Mouse (Mus musculus): ENCODE measurements around the gene Dnhd1.

The Dnhd1 gene

DNA sequence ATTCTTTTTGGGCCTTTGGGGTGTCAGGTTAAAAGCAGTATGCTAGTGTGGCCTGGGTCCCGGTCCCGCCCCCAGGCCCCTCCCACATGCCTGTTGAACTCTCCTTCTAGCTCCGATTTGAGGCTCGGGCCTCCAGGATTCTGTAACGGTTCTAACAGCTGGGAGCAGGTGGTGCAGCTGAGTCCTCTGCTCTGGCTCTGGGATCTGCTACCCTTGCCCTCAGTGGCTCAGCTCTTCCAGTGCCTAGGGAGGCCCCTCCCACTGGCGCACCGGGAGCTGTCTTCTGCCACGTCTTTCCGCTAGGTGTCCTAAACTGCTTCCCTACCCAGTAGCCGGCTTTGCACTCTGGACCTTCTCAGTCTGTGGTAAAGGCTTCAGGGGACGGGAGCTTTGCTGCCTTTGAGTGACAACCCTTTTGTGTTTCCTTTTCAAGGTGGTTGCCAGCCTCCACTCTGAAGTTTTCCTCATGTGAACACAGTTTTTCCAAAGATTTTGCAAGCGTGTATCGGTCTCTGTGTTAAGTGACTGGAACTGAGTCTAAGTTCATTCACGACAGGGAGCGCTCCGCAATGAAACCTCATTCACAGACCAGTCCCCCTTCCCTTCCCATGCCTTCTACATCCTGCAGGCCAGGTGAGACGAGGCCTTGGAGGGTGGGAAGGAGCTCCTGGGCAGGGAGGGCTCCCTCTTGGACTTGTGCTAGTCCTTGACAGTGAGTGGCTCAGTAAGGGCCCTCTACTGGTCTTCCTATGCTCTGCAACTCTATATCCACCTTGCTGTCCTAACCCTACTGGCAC lies at the start of gene Dnhd1:
Dnhd1 (plus strand) TSS at position 189 of the 797 bp plus-strand sequence.
- DNase-seq (ENCODE audit: low spot score in 2 of 2), result peak; percentile 78 to 80

DNA sequence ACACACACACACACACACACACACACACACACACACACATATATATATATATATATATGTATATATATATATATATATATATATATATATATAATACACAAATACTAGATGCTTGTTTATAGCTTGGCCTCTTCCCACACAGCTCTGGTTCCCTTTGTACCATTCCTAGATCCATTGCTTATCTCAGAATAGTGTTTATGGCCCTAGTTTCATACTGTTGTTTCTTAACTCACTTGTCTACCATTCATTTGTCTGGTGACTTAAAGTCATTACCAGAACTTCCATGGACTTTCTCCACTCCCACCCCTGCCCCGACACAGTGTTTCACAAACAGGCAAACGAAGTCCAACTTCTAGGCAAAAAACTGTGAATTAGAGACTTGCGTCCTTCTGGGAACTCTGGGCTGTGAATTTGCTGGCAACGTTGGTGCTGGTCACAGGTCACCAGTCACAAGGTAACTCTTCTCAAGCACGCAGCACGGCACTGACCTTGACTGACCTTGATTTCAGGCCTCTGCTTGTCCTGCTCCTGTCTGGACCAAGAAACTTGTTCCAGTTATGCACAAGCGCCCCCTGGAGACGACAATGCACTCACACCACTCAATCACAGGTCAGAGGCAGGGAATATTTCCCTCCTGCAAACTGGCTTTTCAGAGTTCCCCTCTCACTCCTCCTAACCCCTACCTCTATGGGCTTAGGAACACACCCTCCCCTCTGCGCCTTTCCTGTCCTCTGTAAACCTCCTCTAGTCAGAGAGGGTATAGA lies 47.6 kb upstream of the Dnhd1 start:
- peak; percentile 33 to 65 for DNase-seq (ENCODE audit: low spot score in 2 of 2)

DNA sequence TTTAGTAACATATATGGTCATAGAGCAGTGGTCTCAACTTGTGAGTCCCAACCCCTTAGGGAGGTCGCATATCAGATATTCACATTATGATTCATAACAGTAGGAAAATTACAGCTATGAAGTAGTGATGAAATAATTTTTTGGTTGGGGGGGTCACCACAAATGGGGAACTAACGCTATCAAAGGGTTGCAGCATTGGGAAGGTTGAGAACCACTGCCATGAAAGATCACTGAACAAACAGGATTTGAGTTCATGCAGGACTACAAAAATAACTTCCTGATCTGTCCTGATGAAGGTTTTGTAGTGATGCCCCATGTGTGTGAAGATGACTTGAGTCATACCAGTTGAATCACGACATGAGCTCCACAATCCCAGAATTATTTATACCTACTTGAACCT lies 42.2 kb upstream of the Dnhd1 start:
- DNase-seq (ENCODE audit: low spot score in 2 of 2), result no peak

DNA sequence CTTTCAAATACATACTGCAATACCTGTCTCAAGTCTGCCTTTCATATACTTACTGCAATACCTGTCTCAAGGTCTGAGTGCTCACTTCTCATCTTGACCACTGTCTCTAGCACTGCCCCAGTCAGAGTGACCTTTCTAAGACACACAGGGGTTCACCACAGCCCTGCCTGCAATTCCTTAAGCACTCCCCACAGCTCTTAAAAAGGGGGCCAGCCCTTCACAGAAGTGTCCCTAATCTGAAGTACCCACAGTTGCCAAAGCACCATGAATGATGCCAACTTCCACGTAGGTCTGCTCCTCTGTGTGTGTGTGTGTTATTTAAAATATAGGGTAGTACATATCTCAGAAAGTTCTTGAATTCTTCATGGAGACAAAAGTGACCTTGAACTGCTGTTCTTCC lies 38.9 kb upstream of the Dnhd1 start:
- DNase-seq (ENCODE audit: low spot score in 2 of 2), result no peak

DNA sequence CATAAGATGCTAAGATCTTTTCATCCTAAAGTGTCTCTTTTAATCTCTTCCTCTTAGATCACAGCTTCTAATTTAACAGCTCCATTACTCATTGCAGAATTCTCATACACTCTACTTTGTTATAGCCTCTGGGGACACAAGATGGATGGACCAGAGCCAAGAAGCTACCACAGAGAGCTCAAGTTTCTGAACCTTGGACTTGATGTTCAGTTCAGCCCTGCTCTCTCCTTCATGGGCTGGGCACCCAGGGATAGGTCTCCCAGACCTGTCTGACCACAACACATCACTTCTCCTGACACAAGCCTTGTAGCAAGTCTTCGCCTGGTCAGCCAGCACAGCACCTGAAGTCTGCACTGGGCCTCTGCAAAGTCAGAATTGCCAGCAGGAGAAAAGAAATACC lies 36.2 kb upstream of the Dnhd1 start:
- no peak for DNase-seq (ENCODE audit: low spot score in 2 of 2)

DNA sequence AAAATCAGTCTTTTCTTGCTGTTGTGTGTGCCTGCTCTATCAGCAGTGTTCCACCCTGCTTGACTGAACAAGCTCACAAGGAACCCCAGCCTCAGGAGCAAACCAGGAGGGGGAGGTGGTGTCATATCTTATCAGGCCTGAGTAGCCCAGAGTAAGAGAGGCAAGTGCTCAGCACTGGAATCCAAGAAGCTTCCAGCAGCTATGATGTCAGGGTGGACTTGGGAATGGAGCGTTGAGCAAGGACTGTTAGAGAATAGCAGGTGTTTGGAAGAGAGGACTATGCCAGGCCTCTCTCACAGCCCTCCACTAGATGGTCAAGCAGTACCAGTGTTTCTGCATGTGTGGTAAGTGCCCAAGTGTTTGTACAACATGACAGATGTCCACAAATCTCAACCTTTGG lies 34.9 kb upstream of the Dnhd1 start:
- no peak for DNase-seq (ENCODE audit: low spot score in 2 of 2)

DNA sequence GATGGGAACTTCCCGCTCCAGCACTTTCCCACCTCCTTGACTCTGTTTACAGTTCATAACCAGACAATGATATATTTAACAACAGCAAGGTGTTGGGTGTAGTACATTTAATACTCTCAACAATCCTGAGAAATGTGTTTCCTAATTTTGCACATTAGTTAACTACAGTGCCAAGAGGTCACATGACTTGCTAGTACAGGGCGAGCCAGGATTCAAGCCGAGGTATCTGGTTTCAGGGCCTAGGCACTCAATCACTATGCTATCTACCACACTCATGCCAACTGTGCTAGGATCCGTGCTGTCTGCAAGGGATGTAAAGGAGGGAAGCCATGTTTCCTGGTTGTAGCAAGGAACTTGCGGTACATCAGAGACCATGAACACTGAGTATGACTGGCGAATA lies 34.1 kb upstream of the Dnhd1 start:
- DNase-seq (ENCODE audit: low spot score in 2 of 2), result peak in 1 of 2 experiments; percentile 33

DNA sequence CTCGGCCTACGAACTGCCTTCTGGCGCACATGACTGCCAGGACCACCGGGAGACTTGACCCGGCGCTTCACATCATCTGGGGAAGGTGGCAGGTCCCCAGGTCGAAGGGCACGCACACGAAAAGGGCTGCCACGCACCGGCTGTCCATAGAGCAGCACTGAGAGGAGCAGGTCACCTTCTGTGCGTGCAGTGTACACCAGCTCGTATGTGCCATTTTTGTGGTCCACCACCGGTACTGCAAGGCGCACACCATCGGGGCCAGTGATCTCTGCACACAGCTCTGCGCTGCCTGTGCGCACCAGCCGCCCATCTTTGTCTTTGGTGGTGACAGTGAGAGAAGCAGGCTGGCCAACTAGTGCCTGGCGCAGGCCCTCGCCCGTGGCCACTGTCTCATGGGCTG lies 32.8 kb upstream of the Dnhd1 start:
- DNase-seq (ENCODE audit: low spot score in 2 of 2), result no peak

DNA sequence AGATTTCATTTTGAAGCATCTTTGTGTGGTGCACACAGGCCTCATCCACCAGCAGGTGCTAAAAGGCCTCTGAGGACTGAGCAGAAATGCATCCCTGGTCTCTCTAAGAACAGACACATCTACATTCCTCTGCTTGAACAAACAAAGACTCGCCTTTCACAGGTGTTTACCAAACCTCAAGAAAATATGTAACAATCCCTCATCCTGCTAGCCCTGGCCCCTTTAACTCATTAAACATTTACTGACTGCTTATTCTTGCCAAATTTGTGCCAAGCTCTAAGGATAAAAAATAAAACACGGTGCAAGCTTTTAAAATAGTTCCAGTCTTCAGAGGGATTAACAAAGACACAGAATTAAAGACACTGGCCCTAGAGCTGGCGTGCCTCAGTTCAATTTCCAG lies 30.9 kb upstream of the Dnhd1 start:
- DNase-seq (ENCODE audit: low spot score in 2 of 2), result no peak

DNA sequence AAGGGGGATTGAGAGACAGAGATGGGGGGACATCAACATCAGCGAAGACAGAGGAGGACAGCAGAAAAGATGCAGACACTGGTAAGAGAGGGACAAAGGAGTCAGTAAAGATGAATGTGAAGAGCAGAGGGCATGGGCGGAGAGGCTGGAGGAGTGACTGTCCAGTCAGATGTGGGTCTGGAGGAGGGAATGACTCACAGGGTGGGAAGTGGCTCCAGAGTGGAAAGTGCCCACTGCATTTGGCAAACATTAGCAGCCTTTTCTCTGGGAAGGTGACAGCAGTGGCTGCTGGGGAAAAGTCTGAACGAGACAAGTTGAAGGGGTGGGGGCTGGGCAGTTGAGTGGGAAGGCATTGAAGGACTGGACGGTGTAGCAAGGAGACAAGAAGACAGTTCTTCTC lies 29.6 kb upstream of the Dnhd1 start:
- DNase-seq (ENCODE audit: low spot score in 2 of 2), result no peak

DNA sequence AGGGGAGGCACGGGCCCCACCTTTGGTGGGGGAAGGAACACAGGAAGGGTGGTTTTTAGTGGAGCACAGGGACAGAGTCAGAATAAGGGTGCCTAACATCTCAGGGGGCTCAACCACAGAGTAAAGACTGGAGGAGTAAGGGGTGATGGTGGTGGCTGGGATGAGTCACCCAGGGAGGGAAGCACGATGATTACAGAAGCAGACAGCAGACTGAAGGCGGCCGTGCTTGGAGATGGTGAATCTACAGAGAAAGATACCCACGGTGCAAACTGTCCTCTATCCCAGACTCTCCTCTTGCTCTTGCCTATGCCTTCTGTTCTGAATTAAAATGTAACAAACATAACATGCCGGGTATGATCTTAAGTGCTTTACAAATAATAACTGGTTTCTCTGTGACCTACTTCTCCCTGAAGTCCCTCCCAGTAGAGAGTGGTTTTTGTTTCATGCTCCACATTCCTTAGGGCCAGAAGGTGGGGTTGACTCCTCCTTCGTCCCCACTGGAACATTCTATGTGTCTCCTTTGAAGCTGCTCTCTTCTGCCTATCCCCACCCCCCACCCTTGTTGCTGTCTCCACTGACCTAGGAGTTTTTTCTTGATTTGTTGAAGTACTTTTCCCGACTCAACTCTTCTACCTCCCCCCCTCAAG lies 28.9 kb upstream of the Dnhd1 start:
- DNase-seq (ENCODE audit: low spot score in 2 of 2), result no peak

DNA sequence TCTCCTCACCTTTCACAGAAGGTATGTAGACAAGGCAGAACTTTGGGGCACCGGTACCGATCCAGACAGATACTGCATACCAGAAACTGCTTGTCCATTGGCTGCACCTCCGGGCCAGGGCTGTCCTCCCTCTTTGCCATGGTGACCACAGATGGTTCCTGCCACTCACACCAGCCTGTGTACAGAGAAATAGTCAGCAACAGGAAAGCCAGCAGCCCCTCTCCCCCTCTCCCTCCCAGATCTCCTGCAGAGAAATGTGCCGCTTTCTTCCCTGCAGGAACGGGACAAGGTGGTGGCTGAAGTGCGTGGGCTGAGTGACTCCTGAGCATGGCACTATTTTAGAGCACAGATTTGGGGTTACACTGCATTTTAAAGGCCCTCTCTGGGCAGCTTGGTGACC lies 25.2 kb upstream of the Dnhd1 start:
- DNase-seq (ENCODE audit: low spot score in 2 of 2), result no peak

DNA sequence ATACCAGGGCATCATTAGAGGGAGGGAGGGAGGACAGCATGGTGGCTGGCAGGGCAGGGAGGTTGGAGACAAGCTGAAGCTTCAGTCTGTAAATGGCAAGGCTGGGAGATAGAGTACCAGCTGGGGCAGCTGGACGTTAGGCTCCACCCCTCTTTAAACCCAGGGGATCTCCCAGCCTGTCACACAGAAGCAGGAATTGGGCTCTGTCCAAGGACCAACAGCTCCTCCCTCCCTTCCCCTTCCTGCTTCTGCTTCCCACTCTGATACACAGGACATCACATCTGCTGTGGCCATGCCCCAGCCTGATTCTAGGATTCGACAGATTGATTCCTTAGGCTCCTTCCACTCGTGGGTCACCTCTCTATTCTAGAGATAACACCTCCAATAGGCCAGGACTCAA lies 22.0 kb upstream of the Dnhd1 start:
- DNase-seq (ENCODE audit: low spot score in 2 of 2), result peak; percentile 86 to 89

DNA sequence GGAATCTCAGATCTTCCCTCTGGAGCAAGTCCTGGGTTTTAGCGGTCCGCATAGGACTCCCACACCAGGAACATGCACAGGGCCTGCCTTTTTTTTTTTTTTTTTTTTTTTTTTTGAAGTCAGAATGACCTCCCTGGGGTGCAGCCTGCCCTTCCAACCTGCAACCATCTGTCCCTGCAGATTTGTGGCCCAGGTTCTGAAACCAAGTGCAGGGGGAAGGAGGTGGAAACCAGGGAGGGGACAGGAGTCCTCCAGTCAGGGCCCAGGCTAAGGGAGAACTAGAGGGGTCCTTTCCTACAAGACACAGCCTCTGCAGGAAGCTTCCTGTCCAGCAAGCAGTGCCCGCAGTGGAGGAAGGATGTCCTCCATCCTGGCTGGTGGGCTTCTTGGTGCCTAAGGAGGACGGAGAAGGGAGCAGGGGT lies 18.1 kb upstream of the Dnhd1 start:
- DNase-seq (ENCODE audit: low spot score in 2 of 2), result peak in 1 of 2 experiments; percentile 39

DNA sequence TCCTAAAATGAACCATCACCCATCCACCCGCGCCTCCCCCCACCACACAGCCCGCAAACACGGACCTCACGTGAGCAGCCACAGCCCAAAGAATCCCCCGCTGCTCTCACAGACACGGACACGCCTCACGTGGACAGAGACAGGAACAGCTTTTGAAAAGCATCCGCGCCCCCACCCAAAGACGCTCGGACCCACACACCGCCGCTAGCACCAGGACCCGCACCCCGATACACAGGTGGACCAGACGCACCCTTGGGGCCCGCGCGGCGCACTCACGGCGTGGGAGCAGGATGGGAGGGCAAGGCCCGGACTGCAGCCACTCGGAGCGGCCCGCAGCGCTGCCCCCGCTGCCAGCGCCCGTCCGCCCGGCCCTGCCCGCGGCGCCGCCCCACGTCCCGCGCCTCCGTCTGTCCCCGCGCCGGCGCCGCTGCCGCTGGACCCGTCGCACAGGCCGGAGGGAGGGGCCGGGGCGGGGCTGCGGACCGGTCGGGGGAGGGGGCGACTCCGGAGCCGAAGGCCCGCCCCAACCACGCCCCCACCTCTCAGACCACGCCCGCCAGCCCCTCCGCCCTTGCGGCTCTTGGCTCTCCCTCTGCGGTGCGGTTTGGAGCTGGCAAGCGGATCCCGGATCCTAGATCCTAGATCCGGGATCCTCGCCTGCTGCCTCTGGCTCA lies 17.4 kb upstream of the Dnhd1 start, which contains the start of gene Trim3:
Trim3 (minus strand) TSS at position 445 of the 674 bp plus-strand sequence.
- DNase-seq (ENCODE audit: low spot score in 2 of 2), result peak; percentile 90 to 91

DNA sequence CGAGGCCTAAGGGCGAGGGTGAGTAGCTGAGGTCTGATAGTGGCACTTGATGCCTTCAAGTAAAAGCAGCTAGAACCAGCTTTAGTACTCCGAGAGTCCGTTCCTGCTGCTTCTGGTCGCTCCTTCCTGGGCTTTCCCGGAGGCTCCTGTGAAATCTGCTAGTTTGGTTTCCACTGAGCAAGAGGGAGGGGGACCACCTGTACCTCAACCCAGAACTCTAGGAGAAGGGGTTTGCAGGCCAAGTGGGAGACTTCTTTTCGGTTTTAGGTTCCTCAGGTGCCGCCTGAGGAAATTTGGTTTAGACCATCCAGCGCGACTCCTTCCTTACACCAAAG lies 16.9 kb upstream of the Dnhd1 start:
- DNase-seq (ENCODE audit: low spot score in 2 of 2), result no peak

DNA sequence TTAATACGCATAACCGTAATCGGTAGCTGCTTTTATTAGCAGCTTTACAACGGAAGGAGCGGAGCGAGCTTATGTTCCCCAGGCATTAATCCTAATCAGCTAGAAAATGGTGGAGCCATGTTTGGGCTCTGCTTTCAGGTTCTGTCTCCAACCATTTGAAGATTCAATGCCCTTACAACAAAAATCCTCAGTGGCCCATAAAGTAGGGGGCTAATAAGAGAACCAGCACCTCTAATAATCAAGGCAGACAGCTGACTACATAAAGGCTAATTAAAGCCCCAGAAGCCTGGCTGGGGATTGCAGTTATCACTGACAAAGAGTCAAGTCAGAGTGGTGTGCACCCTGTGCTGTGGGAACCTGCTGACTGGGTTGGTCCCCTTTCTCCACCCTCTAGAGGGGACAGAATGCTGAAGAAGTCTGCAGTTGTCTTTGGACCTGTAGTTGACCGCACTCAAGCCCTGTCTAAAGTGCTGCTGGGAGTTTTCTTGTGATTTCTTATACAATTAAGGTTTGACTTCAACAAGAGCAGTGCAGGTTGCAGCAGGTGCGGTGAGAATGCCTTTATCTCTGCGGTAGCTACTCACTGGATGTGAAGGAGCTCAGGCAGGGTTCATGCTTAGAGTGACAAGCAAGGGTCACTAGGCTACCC lies 16.2 kb upstream of the Dnhd1 start:
- DNase-seq (ENCODE audit: low spot score in 2 of 2), result no peak

DNA sequence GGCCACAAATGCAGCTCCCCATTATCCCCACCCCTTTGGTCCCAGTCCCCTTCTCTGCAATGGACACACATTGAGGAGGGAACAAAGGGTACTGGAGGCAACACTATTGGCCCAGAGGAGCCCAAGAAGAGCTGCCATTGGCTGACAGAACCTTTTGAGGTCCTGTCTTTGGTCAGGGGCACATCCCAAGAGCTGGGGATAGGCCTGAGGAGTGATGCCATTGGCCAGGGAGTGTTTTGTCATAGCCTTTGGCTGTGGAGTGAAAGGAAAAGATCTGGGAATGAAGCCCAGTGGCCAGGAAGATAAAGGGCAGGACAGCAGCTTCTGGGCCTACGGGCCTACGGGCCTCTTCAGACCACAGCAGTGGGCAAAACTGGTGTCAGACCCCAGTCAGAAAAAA lies 14.9 kb upstream of the Dnhd1 start:
- peak; percentile 35 to 39 for DNase-seq (ENCODE audit: low spot score in 2 of 2)

DNA sequence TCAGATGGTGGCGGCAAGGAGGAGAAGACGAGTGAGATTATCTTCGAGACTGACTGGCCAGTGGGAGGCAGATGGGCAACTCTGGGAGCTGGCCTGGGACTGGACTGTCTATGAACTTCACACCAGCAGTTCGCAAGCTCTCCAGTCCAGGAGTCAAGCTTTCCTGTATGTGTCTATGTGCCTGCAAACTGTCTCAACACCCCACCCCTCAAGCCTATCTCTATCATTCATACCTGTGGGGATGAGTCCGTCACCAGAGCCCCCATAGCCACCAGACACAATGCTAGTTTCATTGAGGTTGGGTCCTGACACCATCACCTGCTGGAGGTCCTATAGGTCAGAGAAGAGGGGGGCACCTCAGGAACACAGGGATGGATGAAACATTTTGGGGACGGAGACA lies 11.9 kb upstream of the Dnhd1 start:
- no peak for DNase-seq (ENCODE audit: low spot score in 2 of 2)

DNA sequence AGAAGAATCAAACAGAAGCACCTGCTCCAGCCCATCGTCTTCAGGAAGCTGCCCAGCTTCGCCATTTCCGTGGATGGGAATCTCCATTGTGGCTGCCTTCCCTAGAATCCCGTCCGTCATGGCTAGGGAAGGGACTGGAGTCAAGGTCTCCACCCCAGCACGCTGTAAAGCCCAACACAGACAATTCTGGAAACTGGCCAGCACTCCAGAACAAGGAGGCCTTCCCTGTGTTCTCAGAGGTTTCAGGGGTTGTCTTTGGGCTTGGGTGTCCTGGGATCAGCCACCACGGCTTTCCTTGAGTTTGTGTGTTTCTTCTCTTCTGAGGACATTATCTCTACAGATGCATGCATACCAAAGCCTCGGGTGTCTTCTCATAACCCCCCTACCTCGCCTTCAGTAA lies 11.3 kb upstream of the Dnhd1 start:
- no peak for DNase-seq (ENCODE audit: low spot score in 2 of 2)

DNA sequence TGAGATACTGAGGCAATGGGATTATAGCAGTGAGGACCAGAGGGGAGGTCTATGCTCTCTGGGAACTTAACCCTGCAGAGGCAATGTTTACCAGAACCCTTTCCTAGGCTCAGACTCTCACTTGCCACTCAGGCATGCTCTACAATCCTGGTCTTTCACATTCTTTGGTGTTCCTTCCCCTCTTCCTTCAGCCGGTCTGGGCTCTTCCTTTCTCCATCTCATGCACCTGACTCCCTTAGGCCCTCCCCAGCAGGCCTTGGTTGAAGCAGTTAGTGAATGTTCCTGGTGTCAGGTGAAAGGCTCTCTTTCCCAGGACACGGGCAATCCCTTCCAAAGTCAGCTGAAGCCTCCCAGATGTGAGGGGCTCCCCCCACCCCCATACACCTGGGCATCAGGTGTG lies 10.9 kb upstream of the Dnhd1 start, which contains the start of gene Timm10b:
Timm10b (plus strand) TSS at position 301 of the 400 bp plus-strand sequence.
- DNase-seq (ENCODE audit: low spot score in 2 of 2), result no peak
